Mouse (Mus musculus) heart, embryonic 12.5 days (tissue): ENCODE data around the gene Ccno. TPM values are rescaled to one million over a fixed set of nuclear protein-coding genes. Genes with fewer than 3 reads are reported as not detected.

ENCODE experiments used
- ATAC-seq: fragments of 200-750 bp; cut with Nextera tagmentation; 2 replicates; pipeline ENCODE4 v1.8.0; 2017; ENCODE audit warnings: moderate TSS enrichment, moderate library complexity; ENCODE audit not compliant: insufficient number of reproducible peaks, low FRiP score
- H3K27ac ChIP-seq: fragments of 300-500 bp; sonication (generic); 2 replicates; pipeline ENCODE4 v1.5.1; 2016; ENCODE audit warnings: mild to moderate bottlenecking, moderate library complexity; ENCODE audit not compliant: poor library complexity, severe bottlenecking
- H3K27me3 ChIP-seq: fragments of 300-500 bp; sonication (generic); replicated peaks from 2 replicates; pipeline ENCODE4 v1.6.1; 2016; ENCODE audit warnings: mild to moderate bottlenecking, moderate library complexity
- H3K36me3 ChIP-seq: fragments of 300-500 bp; sonication (generic); 2 replicates; pipeline ENCODE4 v1.6.1; 2016; ENCODE audit warnings: mild to moderate bottlenecking, moderate library complexity
- H3K4me1 ChIP-seq: fragments of 300-500 bp; sonication (generic); replicated peaks from 2 replicates; pipeline ENCODE4 v1.6.1; 2016; ENCODE audit warnings: mild to moderate bottlenecking
- H3K4me2 ChIP-seq: fragments of 300-500 bp; sonication (generic); 2 replicates; pipeline ENCODE4 v1.6.1; 2016; ENCODE audit warnings: mild to moderate bottlenecking, moderate library complexity
- H3K4me3 ChIP-seq: fragments of 300-500 bp; sonication (generic); 2 replicates; pipeline ENCODE4 v1.5.1; 2016; ENCODE audit warnings: mild to moderate bottlenecking
- H3K9ac ChIP-seq: fragments of 300-500 bp; sonication (generic); 2 replicates; pipeline ENCODE4 v1.6.1; 2016; ENCODE audit warnings: mild to moderate bottlenecking, moderate library complexity
- H3K9me3 ChIP-seq: fragments of 300-500 bp; sonication (generic); replicated peaks from 2 replicates; pipeline ENCODE4 v1.6.1; 2016; ENCODE audit warnings: mild to moderate bottlenecking, moderate library complexity
- WGBS: fragments of 180-500 bp; shearing (Covaris S2); methylation state at CpG from one replicate; pipeline ENCODE4 v1.1.7; 2016; 5-methylcytosine and 5-hydroxymethylcytosine counted together
- polyA plus RNA-seq: library from polyadenylated mRNA; unstranded; fragments of >200 nt; fragmentation: Nextera tagmentation; extraction: Ambion mirVana; gene quantifications from 2 replicates; pipeline ENCODE4 v1.2.1, GENCODE M21; 2016

Ccno gene
- polyA plus RNA-seq, 1 experiment from 2014 or later = 0.14 TPM

GRCm38 (mm10) chr13:112986451-112986950, 1.1 kb upstream of the Ccno start:
- WGBS = 1% methylated on average over 17 of the region's 17 CpGs
- H3K4me3 ChIP-seq = peak overlapping the region; percentile 66; the same call in 1 of the 2 replicates
- H3K9me3 ChIP-seq = no peaks in the 10 kb centered on the region
- H3K4me1 ChIP-seq = peaks cover 37% of the 10 kb centered on the region
- H3K27me3 ChIP-seq = peaks cover 77% of the 10 kb centered on the region
- no peak overlapping the region for H3K9ac ChIP-seq
- H3K4me2 ChIP-seq = peak overlapping the region; percentile 100
- ATAC-seq = no peak
- no peak overlapping the region for H3K27ac ChIP-seq
- no peaks in the 10 kb centered on the region for H3K36me3 ChIP-seq

GRCm38 (mm10) chr13:112987991-112988390, 389 bp downstream of the Ccno start:
- no peaks in the 10 kb centered on the region for H3K36me3 ChIP-seq
- peaks cover 37% of the 10 kb centered on the region for H3K4me1 ChIP-seq
- H3K4me3 ChIP-seq = peak overlapping the region; percentile 66
- peak overlapping the region; percentile 100 for H3K4me2 ChIP-seq
- under 1% methylated on average over 39 of the region's 39 CpGs for WGBS
- no peak overlapping the region for H3K27ac ChIP-seq
- H3K9ac ChIP-seq = peak overlapping the region; percentile 71
- H3K27me3 ChIP-seq = peaks cover 84% of the 10 kb centered on the region
- H3K9me3 ChIP-seq = no peaks in the 10 kb centered on the region
- peak; percentile 30; the same call in 1 of the 2 replicates for ATAC-seq

- no peak for ATAC-seq
- Histone ChIP-seq H3K27ac (no peak overlapping the region), H3K9me3 (no peaks in the 10 kb centered on the region), H3K4me1 (peaks cover 45% of the 10 kb centered on the region), H3K9ac (no peak overlapping the region), H3K4me3 (peak overlapping the region; percentile 66), H3K27me3 (peaks cover 87% of the 10 kb centered on the region), H3K36me3 (no peaks in the 10 kb centered on the region), H3K4me2 (peak overlapping the region; percentile 100)
- WGBS = 2% methylated on average over 19 of the region's 19 CpGs
Observed at GRCm38 (mm10) chr13:112988866-112989265, 1.3 kb downstream of the Ccno start.

GRCm38 (mm10) chr13:112989541-112989940, 1.9 kb downstream of the Ccno start:
- no peaks in the 10 kb centered on the region for H3K9me3 ChIP-seq
- WGBS = 2% methylated on average over 23 of the region's 23 CpGs
- H3K4me3 ChIP-seq = peak overlapping the region; percentile 66
- H3K27ac ChIP-seq = no peak overlapping the region
- no peaks in the 10 kb centered on the region for H3K36me3 ChIP-seq
- ATAC-seq = no peak
- H3K4me1 ChIP-seq = peaks cover 51% of the 10 kb centered on the region
- H3K27me3 ChIP-seq = peaks cover 88% of the 10 kb centered on the region
- peak overlapping the region; percentile 100 for H3K4me2 ChIP-seq
- H3K9ac ChIP-seq = 0 out of 2 replicates have a peak overlapping the region, but pooled peaks have one; percentile 27

GRCm38 (mm10) chr13:112990346-112990745, 2.7 kb downstream of the Ccno start:
- Histone ChIP-seq H3K9ac (no peak overlapping the region), H3K4me3 (no peak overlapping the region), H3K9me3 (no peaks in the 10 kb centered on the region), H3K27ac (no peak overlapping the region), H3K27me3 (peaks cover 94% of the 10 kb centered on the region), H3K36me3 (no peaks in the 10 kb centered on the region), H3K4me1 (peaks cover 51% of the 10 kb centered on the region), H3K4me2 (no peak overlapping the region)
- no peak for ATAC-seq
- 18% methylated on average over 4 of the region's 4 CpGs for WGBS

GRCm38 (mm10) chr13:112993531-112994152, 6.0 kb downstream of the Ccno start, which contains the start of gene Mcidas:
Mcidas (plus strand) TSS chr13:112993845.
- peak within 1 kb of the TSS; percentile 40; the same call in 1 of the 2 replicates for H3K9ac ChIP-seq
- no peaks in the 10 kb centered on the region for H3K9me3 ChIP-seq
- peak within 1 kb of the TSS; percentile 94 for H3K4me2 ChIP-seq
- H3K27ac ChIP-seq = no peak within 1 kb of the TSS
- H3K36me3 ChIP-seq = no peaks in the 10 kb centered on the region
- H3K4me1 ChIP-seq = peaks cover 37% of the 10 kb centered on the region
- WGBS = under 1% methylated on average over 63 of the region's 63 CpGs
- peaks cover 95% of the 10 kb centered on the region for H3K27me3 ChIP-seq
- H3K4me3 ChIP-seq = peak within 1 kb of the TSS; percentile 53
- ATAC-seq = 0 out of 2 replicates have a peak, but pooled peaks have one; percentile 20

- Histone ChIP-seq H3K4me1 (peaks cover 33% of the 10 kb centered on the region), H3K4me2 (peak overlapping the region; percentile 94), H3K27ac (no peak overlapping the region), H3K9me3 (no peaks in the 10 kb centered on the region), H3K27me3 (peaks cover 94% of the 10 kb centered on the region), H3K36me3 (no peaks in the 10 kb centered on the region), H3K4me3 (peak overlapping the region; percentile 53), H3K9ac (peak overlapping the region; percentile 40; the same call in 1 of the 2 replicates)
- under 1% methylated on average over 25 of the region's 25 CpGs for WGBS
- no peak for ATAC-seq
Observed at GRCm38 (mm10) chr13:112994191-112994590, 6.6 kb downstream of the Ccno start.

GRCm38 (mm10) chr13:112996407-112996806, 8.8 kb downstream of the Ccno start:
- 65% methylated on average over 4 of the region's 4 CpGs for WGBS
- H3K36me3 ChIP-seq = no peaks in the 10 kb centered on the region
- no peaks in the 10 kb centered on the region for H3K9me3 ChIP-seq
- no peak overlapping the region for H3K4me3 ChIP-seq
- H3K4me2 ChIP-seq = no peak overlapping the region
- no peak for ATAC-seq
- no peak overlapping the region for H3K27ac ChIP-seq
- peaks cover 21% of the 10 kb centered on the region for H3K4me1 ChIP-seq
- H3K27me3 ChIP-seq = peaks cover 88% of the 10 kb centered on the region
- no peak overlapping the region for H3K9ac ChIP-seq

GRCm38 (mm10) chr13:112997369-112997768, 9.8 kb downstream of the Ccno start:
- Histone ChIP-seq H3K27ac (no peak overlapping the region), H3K27me3 (peaks cover 81% of the 10 kb centered on the region), H3K9ac (no peak overlapping the region), H3K4me2 (no peak overlapping the region), H3K9me3 (no peaks in the 10 kb centered on the region), H3K36me3 (no peaks in the 10 kb centered on the region), H3K4me1 (peaks cover 21% of the 10 kb centered on the region), H3K4me3 (no peak overlapping the region)
- 62% methylated on average over 6 of the region's 6 CpGs for WGBS
- no peak for ATAC-seq

GRCm38 (mm10) chr13:112998427-112999201, 11.0 kb downstream of the Ccno start:
- Histone ChIP-seq H3K27me3 (peaks cover 69% of the 10 kb centered on the region), H3K9me3 (no peaks in the 10 kb centered on the region), H3K4me3 (peak overlapping the region; percentile 57), H3K27ac (no peak overlapping the region), H3K4me2 (peak overlapping the region; percentile 98), H3K36me3 (no peaks in the 10 kb centered on the region), H3K4me1 (peaks cover 15% of the 10 kb centered on the region), H3K9ac (peak overlapping the region; percentile 67)
- under 1% methylated on average over 46 of the region's 46 CpGs for WGBS
- no peak for ATAC-seq

- Histone ChIP-seq H3K4me2 (no peak overlapping the region), H3K9ac (no peak overlapping the region), H3K4me3 (no peak overlapping the region), H3K9me3 (no peaks in the 10 kb centered on the region), H3K27me3 (peaks cover 55% of the 10 kb centered on the region), H3K27ac (no peak overlapping the region), H3K4me1 (peaks cover 6% of the 10 kb centered on the region; the same call in 1 of the 2 replicates), H3K36me3 (no peaks in the 10 kb centered on the region)
- WGBS = 68% methylated on average over 3 of the region's 3 CpGs
- ATAC-seq = no peak
Observed at GRCm38 (mm10) chr13:113000090-113000489, 12.5 kb downstream of the Ccno start.
